Mouse (Mus musculus): ENCODE data around the gene Cfap299.

Gene Cfap299

DNA sequence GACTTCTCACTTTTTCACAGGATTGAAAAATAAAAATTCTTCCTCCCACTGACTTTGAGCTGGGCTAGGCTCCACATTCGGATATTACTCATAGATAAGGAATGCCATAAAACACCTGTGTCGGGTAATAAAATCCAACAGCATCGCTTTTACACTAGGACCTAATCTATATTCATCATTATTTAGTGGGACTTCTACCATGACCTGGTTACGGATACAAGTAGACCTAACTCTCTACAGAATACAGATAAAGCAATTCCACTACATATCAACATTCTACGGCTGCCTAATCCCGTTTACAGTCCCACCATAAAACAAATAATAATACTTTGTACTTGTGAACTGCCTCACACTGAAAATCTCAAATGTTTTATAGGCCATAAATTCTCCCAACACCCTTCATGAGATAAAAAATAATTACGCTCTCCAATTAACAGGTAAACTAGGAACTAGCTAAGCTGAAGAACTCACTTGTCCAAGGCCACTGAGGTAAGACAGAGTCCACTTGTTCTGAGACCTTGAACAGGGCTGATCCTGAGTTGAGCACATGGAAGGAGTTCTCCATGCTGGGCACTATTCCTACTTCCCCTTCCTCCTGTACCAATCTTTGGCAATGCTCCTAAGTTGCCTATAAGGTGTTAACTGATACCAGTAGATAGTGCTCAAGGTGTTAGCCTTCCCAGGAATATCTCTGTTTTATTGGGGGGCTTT is 513.7 kb downstream of the Cfap299 start:
- no peak for DNase-seq

DNA sequence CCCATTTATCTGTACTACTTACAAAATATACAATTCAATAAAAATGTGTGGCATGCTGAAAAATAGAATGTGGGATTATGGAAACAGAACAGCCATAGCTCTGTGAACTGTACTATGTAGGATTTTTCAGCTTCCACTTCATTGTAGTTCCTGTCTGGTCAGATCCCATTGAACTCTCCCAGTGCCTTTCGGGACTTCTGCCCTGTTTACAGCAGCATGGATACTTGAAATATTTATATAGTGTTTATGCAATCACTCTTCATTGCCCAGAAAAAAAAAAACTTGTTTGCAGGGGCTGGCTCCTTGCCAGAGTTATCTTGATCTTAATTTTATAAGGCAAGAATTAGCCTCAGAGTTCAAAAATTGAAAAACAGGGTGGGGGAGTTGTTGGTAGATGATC is 515.6 kb downstream of the Cfap299 start:
- DNase-seq, result no peak

Measured in thymus, postnatal 14 days (tissue).